Mouse (Mus musculus) lung, postnatal 0 days (tissue): ENCODE data around the gene Acox3.

Experiments
- CTCF ChIP-seq: IDR thresholded peaks from 2 replicates; pipeline ENCODE4 v1.5.1; 2016; ENCODE audit warnings: antibody characterized with exemption, mild to moderate bottlenecking
- EP300 ChIP-seq: IDR thresholded peaks from 2 replicates; pipeline ENCODE4 v1.6.1; 2016; ENCODE audit warnings: antibody characterized with exemption, mild to moderate bottlenecking, control low read depth

DNA sequence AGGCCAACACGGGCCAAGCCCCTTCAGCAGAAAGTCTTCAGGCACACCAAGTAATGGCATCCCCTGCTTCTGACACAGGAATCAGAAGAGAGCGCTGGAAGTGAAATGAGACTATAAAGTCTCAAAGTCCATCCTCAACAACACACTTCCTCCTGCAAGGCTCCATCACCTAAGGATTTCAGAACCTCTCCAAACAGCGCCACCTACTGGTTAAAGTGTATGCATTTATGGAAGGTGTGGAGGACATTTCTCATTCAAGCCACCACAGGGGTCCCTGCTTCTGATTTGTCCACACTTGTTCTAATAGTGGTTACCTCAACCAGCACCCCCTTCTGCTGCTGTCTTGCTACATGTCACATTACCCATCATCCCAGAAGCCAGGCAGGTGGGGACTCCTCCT is 46.6 kb upstream of the Acox3 start:
- TF ChIP-seq CTCF (peak; percentile 51), EP300 (no peak)
